Mouse (Mus musculus): ENCODE data around the gene Fhl5. TPM values are rescaled to one million over a fixed set of nuclear protein-coding genes. Genes with fewer than 3 reads are reported as not detected.

Gene Fhl5
- polyA plus RNA-seq, 1 experiment from 2014 or later: not detected

Other genes with a start within 250 kb of the Fhl5 start
- gene Ufl1, start 38.9 kb upstream of the Fhl5 start, polyA plus RNA-seq (2014; fragmentation: Nextera tagmentation; extraction: Ambion mirVana): 35.2 and 45.6 TPM in 2 replicates